Mouse (Mus musculus): ENCODE results near the gene Mipol1. TPM values are rescaled to one million over a fixed set of nuclear protein-coding genes. Genes with fewer than 3 reads are reported as not detected.
A peak's percentile ranks its signal among the peaks of the same experiment; 100 is the strongest.

The Mipol1 gene
- polyA plus RNA-seq, 1 experiment from 2014 or later: 10.6 TPM

GRCm38 (mm10) chr12:57500246-57500645, 270.0 kb downstream of the Mipol1 start:
- Histone ChIP-seq H3K4me2 (replicated peaks) (no peak overlapping the region), H3K4me3 (no peak overlapping the region), H3K4me1 (no peaks in the 10 kb centered on the region), H3K9me3 (no peaks in the 10 kb centered on the region), H3K9ac (no peak overlapping the region), H3K36me3 (no peaks in the 10 kb centered on the region), H3K27me3 (no peaks in the 10 kb centered on the region), H3K27ac (no peak overlapping the region)
- ATAC-seq (ENCODE audit: insufficient number of reproducible peaks, insufficient read depth, low FRiP score, low TSS enrichment): no peak
- WGBS: 63% methylated on average over 7 of the region's 7 CpGs

- Histone ChIP-seq H3K9me3 (no peaks in the 10 kb centered on the region), H3K27ac (no peak overlapping the region), H3K27me3 (no peaks in the 10 kb centered on the region), H3K9ac (no peak overlapping the region), H3K4me2 (replicated peaks) (no peak overlapping the region), H3K36me3 (no peaks in the 10 kb centered on the region), H3K4me1 (no peaks in the 10 kb centered on the region), H3K4me3 (no peak overlapping the region)
- no peak for ATAC-seq (ENCODE audit: insufficient number of reproducible peaks, insufficient read depth, low FRiP score, low TSS enrichment)
- 72% methylated on average over 7 of the region's 7 CpGs for WGBS
Measured at GRCm38 (mm10) chr12:57505329-57505728, 275.1 kb downstream of the Mipol1 start.

GRCm38 (mm10) chr12:57508938-57509337, 278.7 kb downstream of the Mipol1 start:
- no peaks in the 10 kb centered on the region for H3K36me3 ChIP-seq
- no peaks in the 10 kb centered on the region for H3K9me3 ChIP-seq
- no peak overlapping the region for H3K27ac ChIP-seq
- H3K4me3 ChIP-seq: no peak overlapping the region
- no peaks in the 10 kb centered on the region for H3K27me3 ChIP-seq
- ATAC-seq (ENCODE audit: insufficient number of reproducible peaks, insufficient read depth, low FRiP score, low TSS enrichment): no peak
- no peak overlapping the region for H3K4me2 ChIP-seq (replicated peaks)
- H3K9ac ChIP-seq: no peak overlapping the region
- H3K4me1 ChIP-seq: no peaks in the 10 kb centered on the region
- 54% methylated on average over 11 of the region's 11 CpGs for WGBS

GRCm38 (mm10) chr12:57509726-57510125, 279.5 kb downstream of the Mipol1 start:
- ATAC-seq (ENCODE audit: insufficient number of reproducible peaks, insufficient read depth, low FRiP score, low TSS enrichment): no peak

GRCm38 (mm10) chr12:57511127-57511526, 280.9 kb downstream of the Mipol1 start:
- Histone ChIP-seq H3K4me3 (no peak overlapping the region), H3K9ac (no peak overlapping the region), H3K4me2 (replicated peaks) (no peak overlapping the region), H3K4me1 (no peaks in the 10 kb centered on the region), H3K9me3 (no peaks in the 10 kb centered on the region), H3K27ac (no peak overlapping the region), H3K36me3 (no peaks in the 10 kb centered on the region), H3K27me3 (no peaks in the 10 kb centered on the region)
- no peak for ATAC-seq (ENCODE audit: insufficient number of reproducible peaks, insufficient read depth, low FRiP score, low TSS enrichment)
- WGBS: 81% methylated on average over 4 of the region's 4 CpGs

More at GRCm38 (mm10) chr12:57509726-57510125, 279.5 kb downstream of the Mipol1 start:
- 62% methylated on average over 4 of the region's 4 CpGs for WGBS
- Histone ChIP-seq H3K4me3 (no peak overlapping the region), H3K9ac (no peak overlapping the region), H3K9me3 (no peaks in the 10 kb centered on the region), H3K4me2 (replicated peaks) (no peak overlapping the region), H3K36me3 (no peaks in the 10 kb centered on the region), H3K27me3 (no peaks in the 10 kb centered on the region), H3K4me1 (no peaks in the 10 kb centered on the region), H3K27ac (no peak overlapping the region)

GRCm38 (mm10) chr12:57511560-57511959, 281.3 kb downstream of the Mipol1 start:
- no peak overlapping the region for H3K4me2 ChIP-seq (replicated peaks)
- no peak overlapping the region for H3K9ac ChIP-seq
- no peak for ATAC-seq (ENCODE audit: insufficient number of reproducible peaks, insufficient read depth, low FRiP score, low TSS enrichment)
- WGBS: 82% methylated on average over 5 of the region's 5 CpGs
- H3K27ac ChIP-seq: no peak overlapping the region
- H3K4me3 ChIP-seq: no peak overlapping the region
- no peaks in the 10 kb centered on the region for H3K36me3 ChIP-seq
- no peaks in the 10 kb centered on the region for H3K4me1 ChIP-seq
- no peaks in the 10 kb centered on the region for H3K9me3 ChIP-seq
- no peaks in the 10 kb centered on the region for H3K27me3 ChIP-seq

GRCm38 (mm10) chr12:57514552-57514951, 284.3 kb downstream of the Mipol1 start:
- H3K4me2 ChIP-seq (replicated peaks): no peak overlapping the region
- WGBS: 74% methylated on average over 1 of the region's 1 CpGs
- no peaks in the 10 kb centered on the region for H3K9me3 ChIP-seq
- H3K27me3 ChIP-seq: no peaks in the 10 kb centered on the region
- ATAC-seq (ENCODE audit: insufficient number of reproducible peaks, insufficient read depth, low FRiP score, low TSS enrichment): no peak
- no peak overlapping the region for H3K27ac ChIP-seq
- no peaks in the 10 kb centered on the region for H3K36me3 ChIP-seq
- H3K4me3 ChIP-seq: no peak overlapping the region
- no peaks in the 10 kb centered on the region for H3K4me1 ChIP-seq
- no peak overlapping the region for H3K9ac ChIP-seq

GRCm38 (mm10) chr12:57515702-57516377, 285.6 kb downstream of the Mipol1 start:
- ATAC-seq (ENCODE audit: insufficient number of reproducible peaks, insufficient read depth, low FRiP score, low TSS enrichment): no peak

GRCm38 (mm10) chr12:57528335-57528734, 298.1 kb downstream of the Mipol1 start:
- H3K27ac ChIP-seq: no peak overlapping the region
- H3K4me2 ChIP-seq (replicated peaks): no peak overlapping the region
- ATAC-seq (ENCODE audit: insufficient number of reproducible peaks, insufficient read depth, low FRiP score, low TSS enrichment): no peak
- H3K4me3 ChIP-seq: no peak overlapping the region
- H3K4me1 ChIP-seq: no peaks in the 10 kb centered on the region
- WGBS: 79% methylated on average over 4 of the region's 4 CpGs
- peaks cover 30% of the 10 kb centered on the region for H3K27me3 ChIP-seq
- no peaks in the 10 kb centered on the region for H3K36me3 ChIP-seq
- H3K9me3 ChIP-seq: no peaks in the 10 kb centered on the region
- no peak overlapping the region for H3K9ac ChIP-seq

More at GRCm38 (mm10) chr12:57515702-57516377, 285.6 kb downstream of the Mipol1 start:
- Histone ChIP-seq H3K36me3 (no peaks in the 10 kb centered on the region), H3K27ac (no peak overlapping the region), H3K4me3 (no peak overlapping the region), H3K4me1 (no peaks in the 10 kb centered on the region), H3K27me3 (no peaks in the 10 kb centered on the region), H3K4me2 (replicated peaks) (no peak overlapping the region), H3K9me3 (no peaks in the 10 kb centered on the region), H3K9ac (no peak overlapping the region)
- WGBS: 49% methylated on average over 12 of the region's 12 CpGs

- Histone ChIP-seq H3K4me3 (no peak overlapping the region), H3K9me3 (no peaks in the 10 kb centered on the region), H3K4me1 (peaks cover 6% of the 10 kb centered on the region; the same call in 1 of the 2 replicates), H3K27me3 (peaks cover 51% of the 10 kb centered on the region), H3K27ac (no peak overlapping the region), H3K4me2 (replicated peaks) (no peak overlapping the region), H3K9ac (no peak overlapping the region), H3K36me3 (no peaks in the 10 kb centered on the region)
- WGBS: 7% methylated on average over 9 of the region's 9 CpGs
- ATAC-seq (ENCODE audit: insufficient number of reproducible peaks, insufficient read depth, low FRiP score, low TSS enrichment): no peak
Measured at GRCm38 (mm10) chr12:57530474-57530873, 300.2 kb downstream of the Mipol1 start.

GRCm38 (mm10) chr12:57534517-57534878, 304.3 kb downstream of the Mipol1 start:
- H3K27ac ChIP-seq: no peak overlapping the region
- H3K27me3 ChIP-seq: peaks cover 72% of the 10 kb centered on the region
- 2% methylated on average over 4 of the region's 6 CpGs for WGBS
- peak overlapping the region; percentile 15; the same call in 1 of the 2 replicates for H3K4me2 ChIP-seq (replicated peaks)
- peak overlapping the region; percentile 9; the same call in 1 of the 2 replicates for H3K4me3 ChIP-seq
- peaks cover 13% of the 10 kb centered on the region; the same call in 1 of the 2 replicates for H3K4me1 ChIP-seq
- no peaks in the 10 kb centered on the region for H3K36me3 ChIP-seq
- ATAC-seq (ENCODE audit: insufficient number of reproducible peaks, insufficient read depth, low FRiP score, low TSS enrichment): 0 out of 2 replicates have a peak, but pooled peaks have one; percentile 4
- H3K9me3 ChIP-seq: no peaks in the 10 kb centered on the region
- H3K9ac ChIP-seq: no peak overlapping the region

- Histone ChIP-seq H3K36me3 (no peaks in the 10 kb centered on the region), H3K4me1 (peaks cover 13% of the 10 kb centered on the region; the same call in 1 of the 2 replicates), H3K9me3 (no peaks in the 10 kb centered on the region), H3K4me2 (replicated peaks) (peak overlapping the region; percentile 15; the same call in 1 of the 2 replicates), H3K4me3 (peak overlapping the region; percentile 9; the same call in 1 of the 2 replicates), H3K27me3 (peaks cover 72% of the 10 kb centered on the region), H3K27ac (no peak overlapping the region), H3K9ac (no peak overlapping the region)
- WGBS: 2% methylated on average over 39 of the region's 39 CpGs
- ATAC-seq (ENCODE audit: insufficient number of reproducible peaks, insufficient read depth, low FRiP score, low TSS enrichment): peak; percentile 62; the same call in 1 of the 2 replicates
Measured at GRCm38 (mm10) chr12:57534879-57535611, 304.8 kb downstream of the Mipol1 start.
